Mouse (Mus musculus): ENCODE data around the gene Gm49486.

Gene Gm49486

GRCm38 (mm10) chr15:79229058-79229821 lies at the start of gene Gm49486, which contains the start of gene Pick1:
Gm49486 (plus strand) TSS chr15:79229391.
Pick1 (plus strand) TSS chr15:79229173.
- peak; percentile 96 for DNase-seq (ENCODE audit: low read depth, low spot score)

GRCm38 (mm10) chr15:79185213-79185612 lies 44.0 kb upstream of the Gm49486 start:
- DNase-seq (ENCODE audit: low read depth, low spot score), result no peak

GRCm38 (mm10) chr15:79187819-79188218 lies 41.4 kb upstream of the Gm49486 start:
- no peak for DNase-seq (ENCODE audit: low read depth, low spot score)

GRCm38 (mm10) chr15:79191426-79191825 lies 37.8 kb upstream of the Gm49486 start:
- peak; percentile 61 for DNase-seq (ENCODE audit: low read depth, low spot score)

- no peak for DNase-seq (ENCODE audit: low read depth, low spot score)
Measured at GRCm38 (mm10) chr15:79192450-79192849, 36.7 kb upstream of the Gm49486 start.

- peak; percentile 46 for DNase-seq (ENCODE audit: low read depth, low spot score)
Measured at GRCm38 (mm10) chr15:79192885-79193845, 36.0 kb upstream of the Gm49486 start.

GRCm38 (mm10) chr15:79194048-79194447 lies 35.1 kb upstream of the Gm49486 start:
- no peak for DNase-seq (ENCODE audit: low read depth, low spot score)

GRCm38 (mm10) chr15:79194946-79195345 lies 34.2 kb upstream of the Gm49486 start:
- DNase-seq (ENCODE audit: low read depth, low spot score), result no peak

GRCm38 (mm10) chr15:79195492-79195891 lies 33.7 kb upstream of the Gm49486 start:
- DNase-seq (ENCODE audit: low read depth, low spot score), result no peak

- DNase-seq (ENCODE audit: low read depth, low spot score), result no peak
Measured at GRCm38 (mm10) chr15:79199390-79199976, 29.7 kb upstream of the Gm49486 start.

GRCm38 (mm10) chr15:79201491-79202150 lies 27.6 kb upstream of the Gm49486 start:
- DNase-seq (ENCODE audit: low read depth, low spot score), result no peak

- no peak for DNase-seq (ENCODE audit: low read depth, low spot score)
Measured at GRCm38 (mm10) chr15:79202575-79202974, 26.6 kb upstream of the Gm49486 start.

- DNase-seq (ENCODE audit: low read depth, low spot score), result no peak
Measured at GRCm38 (mm10) chr15:79208211-79208610, 21.0 kb upstream of the Gm49486 start.

- DNase-seq (ENCODE audit: low read depth, low spot score), result peak; percentile 46
Measured at GRCm38 (mm10) chr15:79208758-79209439, 20.3 kb upstream of the Gm49486 start.

- DNase-seq (ENCODE audit: low read depth, low spot score), result no peak
Measured at GRCm38 (mm10) chr15:79210357-79210756, 18.8 kb upstream of the Gm49486 start.

GRCm38 (mm10) chr15:79212750-79213446 lies 16.3 kb upstream of the Gm49486 start:
- peak; percentile 81 for DNase-seq (ENCODE audit: low read depth, low spot score)

- peak; percentile 49 for DNase-seq (ENCODE audit: low read depth, low spot score)
Measured at GRCm38 (mm10) chr15:79213591-79213990, 15.6 kb upstream of the Gm49486 start.

GRCm38 (mm10) chr15:79216191-79216590 lies 13.0 kb upstream of the Gm49486 start:
- DNase-seq (ENCODE audit: low read depth, low spot score), result no peak

GRCm38 (mm10) chr15:79219572-79219971 lies 9.6 kb upstream of the Gm49486 start:
- no peak for DNase-seq (ENCODE audit: low read depth, low spot score)

- DNase-seq (ENCODE audit: low read depth, low spot score), result no peak
Measured at GRCm38 (mm10) chr15:79223641-79224040, 5.5 kb upstream of the Gm49486 start.

All from R1 (cell line).